In genomic region chr10:18430973-18431372, GRCm38 (mm10) we compare ENCODE assay signal across 8 mouse cellular contexts.
A peak's percentile ranks its signal among the peaks of the same experiment; 100 is the strongest.
DNase-seq lines count a peak whose midpoint lies in the region; ATAC-seq and TF ChIP-seq lines count a peak whose summit lies in the region.

No protein-coding gene starts in this region.

- DNase-seq in frontal cortex, postnatal 25 days (ENCODE audit: low spot score in 2 of 2) = no peak
- DNase-seq in fibroblast of lung, adult 2 months (ENCODE audit: low read depth) = peak; percentile 26
- DNase-seq in kidney, postnatal 0 days (ENCODE audit: low spot score) = peak; percentile 82
- DNase-seq in testis, postnatal 14 days (ENCODE audit: low spot score) = peak; percentile 64

- TF ChIP-seq POLR2A in myocyte (IDR thresholded peaks at IDR 0.05; ENCODE audit: insufficient read length, low read depth) = peak; percentile 72

- peak; percentile 94 for ATAC-seq in frontal cortex, adult (ENCODE audit: low TSS enrichment)
- peak; percentile 90 for ATAC-seq in heart, embryonic 14.5 days (ENCODE audit: insufficient number of reproducible peaks, insufficient read depth, low FRiP score, low read depth)
- ATAC-seq in kidney, postnatal 0 days (replicated peaks; ENCODE audit: low FRiP score, low read depth) = no peak; the same call in 1 of the 2 replicates
- ATAC-seq in liver, embryonic 12.5 days = no peak

- no peak overlapping the region for H3ac ChIP-seq in myocyte (ENCODE audit: control insufficient read depth, insufficient read length)

- peak overlapping the region; percentile 71 for H3K4me2 ChIP-seq in heart, embryonic 14.5 days (ENCODE audit: low read length)
- H3K4me2 ChIP-seq in kidney, postnatal 0 days (ENCODE audit: low read length) = peak overlapping the region; percentile 76
- peak overlapping the region; percentile 64 for H3K4me2 ChIP-seq in liver, embryonic 12.5 days
- H3K4me2 ChIP-seq in myocyte (ENCODE audit: low read depth) = peak overlapping the region; percentile 87

- H3K9me3 ChIP-seq in heart, embryonic 14.5 days (ENCODE audit: control insufficient read depth, low read length) = 0 out of 2 replicates have a peak, but pooled peaks cover 7% of the 10 kb centered on the region
- H3K9me3 ChIP-seq in kidney, postnatal 0 days (replicated peaks; ENCODE audit: low read length) = no peaks in the 10 kb centered on the region
- no peaks in the 10 kb centered on the region for H3K9me3 ChIP-seq in liver, embryonic 12.5 days (replicated peaks)

- peak overlapping the region; percentile 91 to 92 for H3K27ac ChIP-seq in heart, embryonic 14.5 days (replicated peaks in 1 of 2; ENCODE audit: control insufficient read depth in 1 of 2, insufficient read depth in 1 of 2, low read depth in 2 of 2, low read length in 2 of 2)
- peak overlapping the region; percentile 77 for H3K27ac ChIP-seq in kidney, postnatal 0 days
- no peak overlapping the region for H3K27ac ChIP-seq in liver, embryonic 12.5 days

- H3K79me2 ChIP-seq in myocyte (ENCODE audit: control insufficient read depth, insufficient read depth) = peaks cover 35% of the 10 kb centered on the region

- peaks cover 14 to 43% of the 10 kb centered on the region in 2 experiments for H3K4me1 ChIP-seq in heart, embryonic 14.5 days (ENCODE audit: control insufficient read depth in 2 of 2, insufficient read depth in 2 of 2, low read length in 2 of 2)
- peaks cover 1% of the 10 kb centered on the region; the same call in 1 of the 2 replicates for H3K4me1 ChIP-seq in kidney, postnatal 0 days (replicated peaks; ENCODE audit: insufficient read depth, low read length)
- peaks cover 9% of the 10 kb centered on the region for H3K4me1 ChIP-seq in liver, embryonic 12.5 days

- WGBS in heart, embryonic 14.5 days = 0% methylated on average over 18 of the region's 18 CpGs
- 3% methylated on average over 18 of the region's 18 CpGs for WGBS in kidney, postnatal 0 days
- WGBS in liver, embryonic 12.5 days (ENCODE audit: insufficient replicate concordance) = 2% methylated on average over 18 of the region's 18 CpGs

- H3K9ac ChIP-seq in heart, embryonic 14.5 days (ENCODE audit: low read length) = peak overlapping the region; percentile 78
- peak overlapping the region; percentile 58 for H3K9ac ChIP-seq in kidney, postnatal 0 days (ENCODE audit: low read depth, low read length)
- peak overlapping the region; percentile 50; the same call in 1 of the 2 replicates for H3K9ac ChIP-seq in liver, embryonic 12.5 days

- H3K27me3 ChIP-seq in heart, embryonic 14.5 days (ENCODE audit: control insufficient read depth, insufficient read depth, low read length) = no peaks in the 10 kb centered on the region
- no peaks in the 10 kb centered on the region for H3K27me3 ChIP-seq in kidney, postnatal 0 days (ENCODE audit: insufficient read depth, low read length)
- H3K27me3 ChIP-seq in liver, embryonic 12.5 days (replicated peaks) = 0 out of 2 replicates have a peak, but pooled peaks cover 6% of the 10 kb centered on the region
- H3K27me3 ChIP-seq in myocyte (ENCODE audit: control insufficient read depth, insufficient read depth, insufficient read length) = no peaks in the 10 kb centered on the region

- H3K36me3 ChIP-seq in heart, embryonic 14.5 days (ENCODE audit: control insufficient read depth, insufficient read depth, low read length) = peaks cover 7% of the 10 kb centered on the region
- H3K36me3 ChIP-seq in kidney, postnatal 0 days (ENCODE audit: insufficient read depth, low read length) = no peaks in the 10 kb centered on the region
- no peaks in the 10 kb centered on the region for H3K36me3 ChIP-seq in liver, embryonic 12.5 days
- no peaks in the 10 kb centered on the region for H3K36me3 ChIP-seq in myocyte (ENCODE audit: control insufficient read depth, insufficient read depth)

- TF ChIP-seq CTCF in kidney, postnatal 0 days (IDR thresholded peaks at IDR 0.05; ENCODE audit: low read depth) = peak; percentile 19; the same call in 1 of the 2 replicates

- H3K4me3 ChIP-seq in heart, embryonic 14.5 days (ENCODE audit: control insufficient read depth in 1 of 2, insufficient read depth in 1 of 2, low read depth in 1 of 2, low read length in 2 of 2) = peak overlapping the region; percentile 50 to 53
- peak overlapping the region; percentile 40 for H3K4me3 ChIP-seq in kidney, postnatal 0 days (replicated peaks; ENCODE audit: low read depth, low read length)
- H3K4me3 ChIP-seq in liver, embryonic 12.5 days = peak overlapping the region; percentile 37
- peak overlapping the region; percentile 31 for H3K4me3 ChIP-seq in myocyte

TF ChIP-seq in myocyte, 11 proteins besides CTCF, POLR2A, EP300 and RAD21:
- TF ChIP-seq MAX (IDR thresholded peaks at IDR 0.05; ENCODE audit: low read depth) (no peak), MYOG (IDR thresholded peaks at IDR 0.05; ENCODE audit: control insufficient read depth in 1 of 3, insufficient read depth in 1 of 3, insufficient read length in 2 of 3, low read depth in 2 of 3) (peak; percentile 17 to 93 (median 82)), MYOD1 (IDR thresholded peaks at IDR 0.05; ENCODE audit: control insufficient read depth in 1 of 3, insufficient read length in 2 of 3, low read depth in 2 of 3) (peak in 2 of 3 experiments; percentile 90 to 95), TCF3 (IDR thresholded peaks at IDR 0.05; ENCODE audit: insufficient read length, low read depth) (peak; percentile 4), REST (IDR thresholded peaks at IDR 0.05; ENCODE audit: insufficient read depth, insufficient read length) (no peak), POLR2AphosphoS2 (IDR thresholded peaks at IDR 0.05; ENCODE audit: insufficient read length, low read depth) (peak; percentile 73)

Comparison
In these comparisons a context has a peak if more than half of its experiments do, and no peak if none do; other contexts are left out.
1. ATAC-seq: peak in frontal cortex, adult (single experiment) and heart, embryonic 14.5 days (single experiment); none in kidney, postnatal 0 days (single experiment) and liver, embryonic 12.5 days (single experiment).
2. DNase-seq: peak in fibroblast of lung, adult 2 months (single experiment), kidney, postnatal 0 days (single experiment) and testis, postnatal 14 days (single experiment); none in frontal cortex, postnatal 25 days (0 of 2).
3. Peak in every context shown above with its lines, with median percentiles within 50 percentile points of each other: H3K4me2 ChIP-seq, H3K4me3 ChIP-seq and H3K9ac ChIP-seq.